Mouse (Mus musculus) C2C12 (cell line): ENCODE measurements around the gene Dot1l. TPM values are rescaled to one million over a fixed set of nuclear protein-coding genes. Genes with fewer than 3 reads are reported as not detected.
A peak's percentile ranks its signal among the peaks of the same experiment; 100 is the strongest.
"Not testable (repeated sequence)": the region's sequence is repeated elsewhere in the genome, so short reads cannot be mapped to it uniquely, and the experiment has no call there.

Experiments used
- H3K27me3 ChIP-seq: one replicate; pipeline ENCODE4 v1.6.1; 2011; ENCODE audit not compliant: control insufficient read depth, insufficient read depth, insufficient read length
- H3K36me3 ChIP-seq: one replicate; pipeline ENCODE4 v1.6.1; 2011; ENCODE audit not compliant: control insufficient read depth, insufficient read depth
- H3K4me3 ChIP-seq: one replicate; pipeline ENCODE4 v1.5.1; 2011; ENCODE audit warnings: mild to moderate bottlenecking, control low read depth; ENCODE audit not compliant: poor library complexity, insufficient read depth, severe bottlenecking
- H3K79me2 ChIP-seq: one replicate; pipeline ENCODE4 v1.6.1; 2011; ENCODE audit not compliant: control insufficient read depth, insufficient read depth
- H3K79me3 ChIP-seq: one replicate; pipeline ENCODE4 v1.6.1; 2011; ENCODE audit warnings: low read depth, control low read depth
- H3ac ChIP-seq: one replicate; pipeline ENCODE3; 2011; ENCODE audit warnings: low read depth; ENCODE audit not compliant: control insufficient read depth, insufficient read length
- CEBPB ChIP-seq: IDR thresholded peaks from one replicate; pipeline ENCODE4 v1.6.1; 2011; ENCODE audit warnings: low read depth, mild to moderate bottlenecking, control low read depth, moderate library complexity
- CTCF ChIP-seq: IDR thresholded peaks from one replicate; pipeline ENCODE4 v1.5.1; 2011; ENCODE audit not compliant: control insufficient read depth, insufficient read depth, insufficient read length
- FOSL1 ChIP-seq: IDR thresholded peaks from one replicate; pipeline ENCODE4 v1.8.0; 2011; ENCODE audit warnings: mild to moderate bottlenecking, low read length; ENCODE audit not compliant: poor library complexity, insufficient read depth, severe bottlenecking
- MAX ChIP-seq: IDR thresholded peaks from one replicate; pipeline ENCODE4 v1.6.1; 2011; ENCODE audit warnings: mild to moderate bottlenecking, control low read depth
- MYOD1 ChIP-seq: IDR thresholded peaks from one replicate; pipeline ENCODE4 v1.6.1; 2011; ENCODE audit warnings: low read depth; ENCODE audit not compliant: control insufficient read depth, insufficient read length
- MYOG ChIP-seq: IDR thresholded peaks from one replicate; pipeline ENCODE4 v1.6.1; 2011; ENCODE audit not compliant: control insufficient read depth, insufficient read length; ENCODE audit errors: extremely low read depth
- USF1 ChIP-seq: IDR thresholded peaks from one replicate; pipeline ENCODE4 v1.6.1; 2011; ENCODE audit warnings: low read depth, mild to moderate bottlenecking, control low read depth, moderate library complexity
- polyA plus RNA-seq: library from polyadenylated mRNA; unstranded; fragments of >200 nt; fragmentation: generic; extraction: Trizol; gene quantifications from one replicate; pipeline ENCODE4 v1.2.1, GENCODE M21; 2012; ENCODE audit warnings: missing spikeins

The Dot1l gene
- polyA plus RNA-seq, 1 experiment, result 19.1 TPM

GRCm38 (mm10) chr10:80824827-80825226 lies 69.8 kb downstream of the Dot1l start:
- H3K27me3 ChIP-seq, result no peaks in the 10 kb centered on the region
- H3ac ChIP-seq, result no peak overlapping the region
- H3K79me3 ChIP-seq, result peaks cover 24% of the 10 kb centered on the region
- no peak overlapping the region for H3K4me3 ChIP-seq
- peaks cover 14% of the 10 kb centered on the region for H3K36me3 ChIP-seq
- H3K79me2 ChIP-seq, result peaks cover 34% of the 10 kb centered on the region
- TF ChIP-seq USF1, result no peak
- no peak for TF ChIP-seq CTCF
- no peak for TF ChIP-seq MYOG
- no peak for TF ChIP-seq CEBPB
- TF ChIP-seq FOSL1, result no peak
- TF ChIP-seq MYOD1, result no peak
- TF ChIP-seq MAX, result no peak

- peaks cover 26% of the 10 kb centered on the region for H3K36me3 ChIP-seq
- H3K27me3 ChIP-seq, result no peaks in the 10 kb centered on the region
- H3ac ChIP-seq, result peak within 1 kb of the TSS; percentile 99
- peak; percentile 39 for TF ChIP-seq MAX
- no peak for TF ChIP-seq MYOG
- no peak for TF ChIP-seq FOSL1
- H3K79me2 ChIP-seq, result peaks cover 40% of the 10 kb centered on the region
- peaks cover 24% of the 10 kb centered on the region for H3K79me3 ChIP-seq
- peak within 1 kb of the TSS; percentile 92 for H3K4me3 ChIP-seq
Observed at GRCm38 (mm10) chr10:80826151-80827062, 71.4 kb downstream of the Dot1l start, which contains the start of gene Oaz1. Gene Oaz1, plus strand, starts transcription at chr10:80826656.

- no peak for TF ChIP-seq FOSL1
- TF ChIP-seq MAX, result no peak
- no peak for TF ChIP-seq CTCF
- TF ChIP-seq USF1, result no peak
- no peak for TF ChIP-seq CEBPB
- TF ChIP-seq MYOD1, result no peak
- no peak for TF ChIP-seq MYOG
- H3K79me3 ChIP-seq, result peaks cover 24% of the 10 kb centered on the region
Observed at GRCm38 (mm10) chr10:80827063-80827869, 72.3 kb downstream of the Dot1l start.

GRCm38 (mm10) chr10:80827870-80828420 lies 72.9 kb downstream of the Dot1l start:
- H3K36me3 ChIP-seq, result peaks cover 26% of the 10 kb centered on the region
- peaks cover 40% of the 10 kb centered on the region for H3K79me2 ChIP-seq
- peak overlapping the region; percentile 92 for H3K4me3 ChIP-seq
- peaks cover 24% of the 10 kb centered on the region for H3K79me3 ChIP-seq
- peak overlapping the region; percentile 99 for H3ac ChIP-seq
- no peaks in the 10 kb centered on the region for H3K27me3 ChIP-seq
- TF ChIP-seq MYOG (no peak), CEBPB (no peak), USF1 (no peak), MAX (no peak), CTCF (no peak), MYOD1 (no peak), FOSL1 (no peak)

More at GRCm38 (mm10) chr10:80827063-80827869, 72.3 kb downstream of the Dot1l start:
- H3K79me2 ChIP-seq, result peaks cover 40% of the 10 kb centered on the region
- H3K4me3 ChIP-seq, result peak overlapping the region; percentile 92
- no peaks in the 10 kb centered on the region for H3K27me3 ChIP-seq
- peak overlapping the region; percentile 99 for H3ac ChIP-seq
- peaks cover 26% of the 10 kb centered on the region for H3K36me3 ChIP-seq

GRCm38 (mm10) chr10:80828587-80828986 lies 73.6 kb downstream of the Dot1l start:
- Histone ChIP-seq H3K79me3 (peaks cover 24% of the 10 kb centered on the region), H3K36me3 (peaks cover 26% of the 10 kb centered on the region), H3K79me2 (peaks cover 40% of the 10 kb centered on the region)
- H3K4me3 ChIP-seq, H3K27me3 ChIP-seq, H3ac ChIP-seq: not testable (repeated sequence)
